Mouse (Mus musculus) ES-Bruce4 (cell line): ENCODE measurements around the gene Mdga1.

ENCODE experiments used
- CTCF ChIP-seq: IDR thresholded peaks from one replicate; pipeline ENCODE4 v1.8.1; 2011; ENCODE audit warnings: low read depth, low read length
- EP300 ChIP-seq: IDR thresholded peaks from 2 replicates; pipeline ENCODE4 v1.6.1; 2011; ENCODE audit warnings: low read depth, low read length; ENCODE audit not compliant: insufficient read depth
- POLR2A ChIP-seq: IDR thresholded peaks from one replicate; pipeline ENCODE4 v1.8.1; 2011; ENCODE audit warnings: low read length; ENCODE audit not compliant: insufficient read depth

GRCm38 (mm10) chr17:29951100-29951499, 18.8 kb downstream of the Mdga1 start:
- TF ChIP-seq CTCF (no peak), POLR2A (no peak), EP300 (no peak)
